ENCODE assay signal across 8 mouse cellular contexts in genomic region chr7:75371991-75372390, GRCm38 (mm10).
DNase-seq lines count a peak whose midpoint lies in the region; ATAC-seq lines count a peak whose summit lies in the region.

No protein-coding gene starts in this region.

- H3K9me3 ChIP-seq in kidney, embryonic 15.5 days (replicated peaks) = no peaks in the 10 kb centered on the region
- H3K9me3 ChIP-seq in liver, embryonic 16.5 days (replicated peaks; ENCODE audit: control insufficient read depth, low read length) = no peaks in the 10 kb centered on the region
- H3K9me3 ChIP-seq in forebrain, embryonic 13.5 days (replicated peaks) = no peaks in the 10 kb centered on the region

- no peak overlapping the region for H3K4me3 ChIP-seq in kidney, embryonic 15.5 days (replicated peaks)
- no peak overlapping the region for H3K4me3 ChIP-seq in liver, embryonic 16.5 days (ENCODE audit: low read depth, low read length)
- no peak overlapping the region for H3K4me3 ChIP-seq in forebrain, embryonic 13.5 days

- H3K27ac ChIP-seq in kidney, embryonic 15.5 days = no peak overlapping the region
- no peak overlapping the region for H3K27ac ChIP-seq in liver, embryonic 16.5 days (ENCODE audit: low read length)
- H3K27ac ChIP-seq in forebrain, embryonic 13.5 days = no peak overlapping the region

- H3K36me3 ChIP-seq in kidney, embryonic 15.5 days = no peaks in the 10 kb centered on the region
- H3K36me3 ChIP-seq in liver, embryonic 16.5 days (ENCODE audit: control insufficient read depth, insufficient read depth) = no peaks in the 10 kb centered on the region
- no peaks in the 10 kb centered on the region for H3K36me3 ChIP-seq in forebrain, embryonic 13.5 days (ENCODE audit: poor library complexity, severe bottlenecking)

- no peak overlapping the region for H3K9ac ChIP-seq in kidney, embryonic 15.5 days
- no peak overlapping the region for H3K9ac ChIP-seq in liver, embryonic 16.5 days (ENCODE audit: low read depth, low read length)
- H3K9ac ChIP-seq in forebrain, embryonic 13.5 days = no peak overlapping the region

- DNase-seq in kidney, postnatal 36 days = peak; percentile 10 to 13
- peak; percentile 64 for DNase-seq in brain, adult 2 months (ENCODE audit: low read depth, low spot score)
- DNase-seq in spleen, postnatal 14 days (ENCODE audit: low spot score in 2 of 2) = peak; percentile 16 to 20
- no peak for DNase-seq in urinary bladder, adult 18-20 months (ENCODE audit: low spot score in 2 of 2)
- no peak for DNase-seq in adrenal gland, postnatal 25 days

- WGBS in kidney, embryonic 15.5 days = 42% methylated on average over 6 of the region's 6 CpGs
- WGBS in liver, embryonic 16.5 days (ENCODE audit: insufficient replicate concordance) = 14% methylated on average over 6 of the region's 6 CpGs
- 72% methylated on average over 6 of the region's 6 CpGs for WGBS in forebrain, embryonic 13.5 days

- ATAC-seq in kidney, embryonic 15.5 days (replicated peaks; ENCODE audit: low FRiP score) = no peak
- peak; percentile 45; the same call in 1 of the 2 replicates for ATAC-seq in liver, embryonic 16.5 days (ENCODE audit: low read depth)
- no peak for ATAC-seq in forebrain, embryonic 13.5 days

- no peak overlapping the region for H3K4me2 ChIP-seq in kidney, embryonic 15.5 days
- no peak overlapping the region for H3K4me2 ChIP-seq in liver, embryonic 16.5 days (ENCODE audit: low read depth, low read length)
- no peak overlapping the region for H3K4me2 ChIP-seq in forebrain, embryonic 13.5 days

- H3K4me1 ChIP-seq in kidney, embryonic 15.5 days = peaks cover 4% of the 10 kb centered on the region; the same call in 1 of the 2 replicates
- H3K4me1 ChIP-seq in liver, embryonic 16.5 days (ENCODE audit: control insufficient read depth, low read depth, low read length) = no peaks in the 10 kb centered on the region
- no peaks in the 10 kb centered on the region for H3K4me1 ChIP-seq in forebrain, embryonic 13.5 days

- H3K27me3 ChIP-seq in kidney, embryonic 15.5 days = 0 out of 2 replicates have a peak, but pooled peaks cover 4% of the 10 kb centered on the region
- no peaks in the 10 kb centered on the region for H3K27me3 ChIP-seq in liver, embryonic 16.5 days (ENCODE audit: control insufficient read depth, insufficient read depth, low read depth, low read length)
- H3K27me3 ChIP-seq in forebrain, embryonic 13.5 days = no peaks in the 10 kb centered on the region

Comparison
In these comparisons a context has a peak if more than half of its experiments do, and no peak if none do; other contexts are left out.
1. DNase-seq: peak in kidney, postnatal 36 days (2 of 2), brain, adult 2 months (single experiment) and spleen, postnatal 14 days (2 of 2); none in urinary bladder, adult 18-20 months (0 of 2) and adrenal gland, postnatal 25 days (single experiment).